Mouse (Mus musculus) ES-E14 (cell line): ENCODE results near the gene Ube2j2.

Experiments
- CHD2 ChIP-seq: IDR thresholded peaks from 2 replicates; pipeline ENCODE4 v1.6.1; 2014; ENCODE audit warnings: mild to moderate bottlenecking, low read depth, low read length, inconsistent platforms
- HCFC1 ChIP-seq: IDR thresholded peaks from 2 replicates; pipeline ENCODE4 v1.6.1; 2012; ENCODE audit warnings: low read length, inconsistent platforms, borderline replicate concordance; ENCODE audit not compliant: insufficient read depth
- MAFK ChIP-seq: IDR thresholded peaks from 2 replicates; pipeline ENCODE4 v1.6.1; 2014; ENCODE audit warnings: mild to moderate bottlenecking, low read depth, low read length, inconsistent platforms; ENCODE audit not compliant: insufficient read depth
- ZC3H11A ChIP-seq: IDR thresholded peaks from 2 replicates; pipeline ENCODE4 v1.6.1; 2012; ENCODE audit warnings: low read depth, mild to moderate bottlenecking, inconsistent platforms, low read length, borderline replicate concordance
- ZNF384 ChIP-seq: IDR thresholded peaks from 2 replicates; pipeline ENCODE4 v1.6.1; 2012; ENCODE audit warnings: low read depth, low read length, inconsistent platforms

DNA sequence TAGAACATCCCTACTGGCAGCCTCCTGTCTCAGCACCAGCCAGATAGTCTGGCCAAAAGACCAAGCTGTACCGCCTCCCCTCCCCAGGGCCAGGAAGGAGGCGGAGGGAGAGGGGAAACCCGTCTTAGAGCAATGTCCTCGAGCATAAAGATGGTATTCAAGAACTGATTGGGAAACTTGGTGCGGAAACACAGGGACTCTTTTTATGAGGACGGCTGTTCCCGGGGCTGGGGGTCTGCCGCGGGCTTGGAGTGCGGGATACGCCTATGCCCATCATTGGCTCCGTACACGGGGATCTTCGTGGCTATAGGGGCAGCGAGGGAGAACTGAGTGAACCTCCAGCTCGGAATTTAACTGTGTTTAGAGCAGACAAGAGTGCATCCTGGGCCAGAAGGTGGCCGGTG, 580 bp upstream of the Ube2j2 start:
- TF ChIP-seq CHD2 (no peak), HCFC1 (no peak), ZC3H11A (no peak), ZNF384 (no peak), MAFK (no peak)
